Mouse (Mus musculus) hindbrain, embryonic 15.5 days (tissue): ENCODE data around the gene Micu1. TPM values are rescaled to one million over a fixed set of nuclear protein-coding genes. Genes with fewer than 3 reads are reported as not detected.

ENCODE experiments used
- ATAC-seq: fragments of 200-750 bp; cut with Nextera tagmentation; 2 replicates; pipeline ENCODE4 v1.8.0; 2017; ENCODE audit warnings: low read depth, moderate number of reproducible peaks, moderate TSS enrichment; ENCODE audit not compliant: low FRiP score
- H3K27ac ChIP-seq: fragments of 300-500 bp; sonication (generic); replicated peaks from 2 replicates; pipeline ENCODE4 v1.5.1; 2015; ENCODE audit warnings: mild to moderate bottlenecking, inconsistent platforms
- H3K27me3 ChIP-seq: fragments of 300-500 bp; sonication (generic); 2 replicates; pipeline ENCODE4 v1.6.1; 2015; ENCODE audit warnings: control low read depth, inconsistent platforms
- H3K36me3 ChIP-seq: fragments of 300-500 bp; sonication (generic); 2 replicates; pipeline ENCODE4 v1.6.1; 2015; ENCODE audit warnings: control low read depth, inconsistent platforms
- H3K4me1 ChIP-seq: fragments of 300-500 bp; sonication (generic); replicated peaks from 2 replicates; pipeline ENCODE4 v1.6.1; 2015; ENCODE audit warnings: control low read depth, inconsistent platforms
- H3K4me2 ChIP-seq: fragments of 300-500 bp; sonication (generic); 2 replicates; pipeline ENCODE4 v1.6.1; 2015; ENCODE audit warnings: moderate library complexity, mild to moderate bottlenecking, inconsistent platforms
- H3K4me3 ChIP-seq: fragments of 300-500 bp; sonication (generic); 2 replicates; pipeline ENCODE4 v1.5.1; 2015; ENCODE audit warnings: mild to moderate bottlenecking, inconsistent platforms
- H3K9ac ChIP-seq: fragments of 300-500 bp; sonication (generic); 2 replicates; pipeline ENCODE4 v1.6.1; 2015; ENCODE audit warnings: inconsistent platforms
- H3K9me3 ChIP-seq: fragments of 300-500 bp; sonication (generic); 2 replicates; pipeline ENCODE4 v1.6.1; 2016; ENCODE audit warnings: control low read depth, inconsistent platforms
- WGBS: fragments of 180-500 bp; shearing (Covaris S2); methylation state at CpG from one replicate; pipeline ENCODE4 v1.1.7; 2015; 5-methylcytosine and 5-hydroxymethylcytosine counted together
- polyA plus RNA-seq: library from polyadenylated mRNA; unstranded; fragments of >200 nt; fragmentation: Nextera tagmentation; extraction: Ambion mirVana; gene quantifications from 2 replicates; pipeline ENCODE4 v1.2.1, GENCODE M21; 2015

The Micu1 gene
- polyA plus RNA-seq, 1 experiment from 2014 or later: 79.7 TPM

GRCm38 (mm10) chr10:59781205-59781931 lies 79.1 kb downstream of the Micu1 start:
- no peak for ATAC-seq
- Histone ChIP-seq H3K9ac (no peak overlapping the region), H3K4me2 (no peak overlapping the region), H3K4me1 (peaks cover 37% of the 10 kb centered on the region), H3K4me3 (no peak overlapping the region), H3K9me3 (no peaks in the 10 kb centered on the region), H3K36me3 (no peaks in the 10 kb centered on the region), H3K27me3 (no peaks in the 10 kb centered on the region), H3K27ac (peak overlapping the region; percentile 17)
- 62% methylated on average over 7 of the region's 7 CpGs for WGBS

GRCm38 (mm10) chr10:59784731-59785685 lies 82.7 kb downstream of the Micu1 start:
- Histone ChIP-seq H3K9me3 (no peaks in the 10 kb centered on the region), H3K4me3 (no peak overlapping the region), H3K9ac (no peak overlapping the region), H3K4me1 (peaks cover 34% of the 10 kb centered on the region), H3K36me3 (0 out of 2 replicates have a peak, but pooled peaks cover 3% of the 10 kb centered on the region), H3K27ac (no peak overlapping the region), H3K27me3 (no peaks in the 10 kb centered on the region), H3K4me2 (no peak overlapping the region)
- WGBS: 74% methylated on average over 18 of the region's 18 CpGs
- peak; percentile 24; the same call in 1 of the 2 replicates for ATAC-seq

- no peak overlapping the region for H3K27ac ChIP-seq
- peaks cover 25% of the 10 kb centered on the region for H3K4me1 ChIP-seq
- WGBS: 27% methylated on average over 5 of the region's 5 CpGs
- no peaks in the 10 kb centered on the region for H3K9me3 ChIP-seq
- ATAC-seq: 0 out of 2 replicates have a peak, but pooled peaks have one; percentile 47
- 0 out of 2 replicates have a peak, but pooled peaks cover 3% of the 10 kb centered on the region for H3K36me3 ChIP-seq
- no peaks in the 10 kb centered on the region for H3K27me3 ChIP-seq
- H3K4me3 ChIP-seq: no peak overlapping the region
- no peak overlapping the region for H3K4me2 ChIP-seq
- H3K9ac ChIP-seq: no peak overlapping the region
Observed at GRCm38 (mm10) chr10:59786289-59786688, 84.0 kb downstream of the Micu1 start.

GRCm38 (mm10) chr10:59787140-59787800 lies 85.0 kb downstream of the Micu1 start:
- no peak overlapping the region for H3K4me3 ChIP-seq
- H3K4me2 ChIP-seq: no peak overlapping the region
- H3K9ac ChIP-seq: no peak overlapping the region
- peaks cover 25% of the 10 kb centered on the region for H3K4me1 ChIP-seq
- ATAC-seq: no peak
- no peaks in the 10 kb centered on the region for H3K27me3 ChIP-seq
- H3K27ac ChIP-seq: no peak overlapping the region
- H3K36me3 ChIP-seq: 0 out of 2 replicates have a peak, but pooled peaks cover 3% of the 10 kb centered on the region
- 80% methylated on average over 11 of the region's 11 CpGs for WGBS
- no peaks in the 10 kb centered on the region for H3K9me3 ChIP-seq

GRCm38 (mm10) chr10:59787870-59788269 lies 85.6 kb downstream of the Micu1 start:
- Histone ChIP-seq H3K4me3 (no peak overlapping the region), H3K27me3 (no peaks in the 10 kb centered on the region), H3K9ac (no peak overlapping the region), H3K4me2 (no peak overlapping the region), H3K9me3 (no peaks in the 10 kb centered on the region), H3K27ac (no peak overlapping the region), H3K4me1 (peaks cover 25% of the 10 kb centered on the region), H3K36me3 (0 out of 2 replicates have a peak, but pooled peaks cover 3% of the 10 kb centered on the region)
- ATAC-seq: no peak
- 80% methylated on average over 8 of the region's 8 CpGs for WGBS

DNA sequence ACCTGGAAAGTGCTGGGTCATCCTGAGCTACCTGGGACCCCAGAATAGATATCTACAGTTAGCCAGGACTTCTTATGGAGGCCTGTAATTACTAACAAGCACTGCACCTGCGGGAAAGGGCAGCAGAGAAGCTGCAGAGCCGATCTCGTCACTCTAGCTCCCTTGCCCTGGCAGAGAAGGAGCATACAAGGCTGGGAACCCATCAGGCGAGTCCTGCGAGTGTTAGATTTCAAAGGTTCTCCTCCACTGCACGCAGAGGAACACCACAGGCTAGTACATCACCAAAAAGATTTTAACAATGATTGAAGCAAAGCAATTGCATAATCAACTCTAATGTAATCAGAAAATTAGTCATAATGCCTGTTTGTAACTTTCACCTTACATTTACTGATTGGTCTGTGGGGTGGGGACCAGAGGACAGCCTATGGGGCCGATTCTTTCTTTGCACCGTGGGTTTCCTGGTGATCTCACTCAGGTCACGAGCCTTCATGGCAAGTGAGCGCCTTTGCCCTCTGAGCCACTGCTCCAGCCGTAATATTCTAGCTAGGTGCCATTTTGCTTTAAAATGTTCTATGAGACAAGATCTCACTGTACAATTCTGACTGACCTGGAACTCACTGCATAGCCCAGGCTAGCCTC lies 88.1 kb downstream of the Micu1 start:
- H3K4me2 ChIP-seq: no peak overlapping the region
- H3K27ac ChIP-seq: no peak overlapping the region
- H3K9ac ChIP-seq: no peak overlapping the region
- H3K4me1 ChIP-seq: peaks cover 14% of the 10 kb centered on the region; the same call in 1 of the 2 replicates
- H3K36me3 ChIP-seq: 0 out of 2 replicates have a peak, but pooled peaks cover 3% of the 10 kb centered on the region
- ATAC-seq: no peak
- 91% methylated on average over 11 of the region's 11 CpGs for WGBS
- no peaks in the 10 kb centered on the region for H3K27me3 ChIP-seq
- H3K9me3 ChIP-seq: no peaks in the 10 kb centered on the region
- H3K4me3 ChIP-seq: no peak overlapping the region

DNA sequence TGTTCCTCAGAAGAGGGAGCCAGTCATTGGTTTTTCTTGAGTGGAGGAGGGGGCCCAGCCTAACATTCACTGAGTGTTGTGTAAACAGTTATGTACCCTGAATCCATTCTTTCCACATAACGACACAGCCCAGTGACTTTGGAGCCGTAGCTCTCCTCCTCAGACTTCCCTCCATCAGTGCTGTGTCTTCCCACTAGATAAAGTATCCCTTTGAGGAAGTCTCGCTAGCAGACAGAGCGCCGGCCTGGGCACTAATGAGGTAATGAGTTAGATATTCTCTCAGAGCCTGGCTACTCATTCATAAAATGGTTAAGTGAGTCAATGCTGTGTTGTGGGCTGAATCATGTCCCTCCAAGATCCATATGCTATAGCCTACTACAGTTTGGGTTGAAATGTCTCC lies 89.6 kb downstream of the Micu1 start:
- H3K9ac ChIP-seq: no peak overlapping the region
- no peak overlapping the region for H3K27ac ChIP-seq
- H3K4me3 ChIP-seq: no peak overlapping the region
- H3K27me3 ChIP-seq: no peaks in the 10 kb centered on the region
- H3K4me1 ChIP-seq: peaks cover 4% of the 10 kb centered on the region; the same call in 1 of the 2 replicates
- H3K36me3 ChIP-seq: 0 out of 2 replicates have a peak, but pooled peaks cover 3% of the 10 kb centered on the region
- no peaks in the 10 kb centered on the region for H3K9me3 ChIP-seq
- H3K4me2 ChIP-seq: no peak overlapping the region
- no peak for ATAC-seq
- WGBS: 73% methylated on average over 5 of the region's 5 CpGs

DNA sequence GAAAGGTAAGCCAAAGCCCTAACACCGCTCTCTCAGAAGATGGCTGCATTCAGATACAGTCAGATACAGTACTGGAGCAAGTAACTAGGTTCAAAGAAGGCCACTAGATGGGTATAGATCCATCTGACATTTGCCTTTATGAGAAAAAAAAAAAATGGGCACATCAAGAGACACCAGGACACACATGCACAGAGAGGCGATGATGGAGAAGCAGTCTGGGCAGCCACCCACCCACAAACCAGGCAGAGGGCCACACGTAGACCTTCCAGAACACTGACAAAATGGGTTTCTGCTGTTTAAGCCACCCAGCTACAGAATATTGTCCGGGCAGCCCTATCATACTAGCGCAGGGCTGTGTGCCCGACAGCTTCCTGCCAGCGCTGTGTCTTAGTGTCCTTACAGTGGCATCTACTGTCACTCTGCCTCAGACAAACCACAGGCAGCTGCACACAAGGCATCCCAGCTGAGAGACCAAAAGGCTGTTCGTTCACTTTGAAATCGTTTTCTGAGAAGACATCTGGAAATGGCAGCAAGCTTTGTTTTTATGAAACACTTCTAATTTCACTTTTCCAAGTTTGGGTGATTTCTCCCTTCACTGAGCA lies 90.4 kb downstream of the Micu1 start:
- no peak overlapping the region for H3K4me2 ChIP-seq
- no peaks in the 10 kb centered on the region for H3K9me3 ChIP-seq
- H3K36me3 ChIP-seq: 0 out of 2 replicates have a peak, but pooled peaks cover 3% of the 10 kb centered on the region
- WGBS: 80% methylated on average over 9 of the region's 9 CpGs
- no peak overlapping the region for H3K4me3 ChIP-seq
- 0 out of 2 replicates have a peak, but pooled peaks have one; percentile 21 for ATAC-seq
- no peak overlapping the region for H3K9ac ChIP-seq
- H3K4me1 ChIP-seq: no peaks in the 10 kb centered on the region
- H3K27ac ChIP-seq: no peak overlapping the region
- no peaks in the 10 kb centered on the region for H3K27me3 ChIP-seq

DNA sequence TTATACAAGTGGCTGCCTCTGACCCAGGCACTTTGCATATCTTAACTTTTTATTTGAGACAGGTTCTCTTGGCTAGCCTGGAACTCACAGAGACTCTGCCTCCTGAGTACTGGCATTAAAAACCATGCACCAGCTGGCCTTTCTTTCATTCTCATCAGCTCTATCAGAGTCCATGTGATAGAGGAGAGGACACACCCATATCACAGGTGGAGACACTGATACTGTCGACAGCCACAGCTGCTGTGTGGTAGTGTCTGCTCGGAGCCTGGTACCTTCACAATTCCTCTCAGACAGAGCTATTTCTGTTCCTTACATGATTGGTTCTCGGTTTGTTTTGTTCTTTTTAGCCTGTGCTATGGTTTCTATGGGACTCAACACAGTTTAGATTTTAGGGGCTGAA lies 91.2 kb downstream of the Micu1 start:
- no peak overlapping the region for H3K4me2 ChIP-seq
- no peaks in the 10 kb centered on the region for H3K9me3 ChIP-seq
- H3K4me1 ChIP-seq: no peaks in the 10 kb centered on the region
- WGBS: 66% methylated on average over 3 of the region's 3 CpGs
- H3K9ac ChIP-seq: no peak overlapping the region
- ATAC-seq: no peak
- no peak overlapping the region for H3K27ac ChIP-seq
- H3K36me3 ChIP-seq: 0 out of 2 replicates have a peak, but pooled peaks cover 3% of the 10 kb centered on the region
- no peaks in the 10 kb centered on the region for H3K27me3 ChIP-seq
- no peak overlapping the region for H3K4me3 ChIP-seq

- Histone ChIP-seq H3K27ac (no peak overlapping the region), H3K27me3 (no peaks in the 10 kb centered on the region), H3K36me3 (no peaks in the 10 kb centered on the region), H3K4me1 (peaks cover 10% of the 10 kb centered on the region), H3K9me3 (no peaks in the 10 kb centered on the region), H3K4me2 (no peak overlapping the region), H3K4me3 (no peak overlapping the region), H3K9ac (no peak overlapping the region)
- WGBS: 91% methylated on average over 7 of the region's 7 CpGs
- no peak for ATAC-seq
Observed at GRCm38 (mm10) chr10:59795085-59795484, 92.8 kb downstream of the Micu1 start.

DNA sequence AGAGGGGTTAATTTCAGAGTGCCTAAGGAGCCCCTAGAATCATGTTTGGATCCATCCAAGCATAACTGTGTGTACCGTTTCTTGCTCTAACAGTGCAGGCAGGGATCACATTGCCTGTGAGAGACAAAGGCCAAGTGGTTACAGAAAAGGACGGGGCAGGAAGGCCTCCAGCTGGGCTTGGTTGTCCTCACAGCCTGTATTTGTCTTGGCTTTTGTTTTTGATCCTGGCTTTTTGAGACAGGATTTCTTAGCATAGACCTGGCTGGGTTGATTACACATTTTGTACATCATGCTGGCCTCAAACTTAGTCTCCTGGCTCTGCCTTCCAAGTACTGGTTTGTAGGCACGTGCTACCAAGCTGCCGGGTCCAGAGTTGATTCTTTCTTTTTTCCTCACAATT lies 93.6 kb downstream of the Micu1 start:
- no peak overlapping the region for H3K27ac ChIP-seq
- no peak overlapping the region for H3K9ac ChIP-seq
- peaks cover 12% of the 10 kb centered on the region for H3K4me1 ChIP-seq
- no peaks in the 10 kb centered on the region for H3K36me3 ChIP-seq
- no peaks in the 10 kb centered on the region for H3K9me3 ChIP-seq
- ATAC-seq: no peak
- H3K27me3 ChIP-seq: no peaks in the 10 kb centered on the region
- 55% methylated on average over 4 of the region's 4 CpGs for WGBS
- no peak overlapping the region for H3K4me2 ChIP-seq
- H3K4me3 ChIP-seq: no peak overlapping the region
